Mouse (Mus musculus) regulatory T cell (primary cell): ENCODE data around the gene Rtn2.

Experiments
- in situ Hi-C: fragments of 300-600 bp; cut with MboI, MseI; formaldehyde crosslinking; loops from one replicate; pipeline ENCODE4 v1.15.1; 2025; ENCODE audit warnings: high pct_unique_total_duplicates

The Rtn2 gene

GRCm38 (mm10) chr7:19268993-19269681, 13.3 kb upstream of the Rtn2 start:
- in situ Hi-C loops, result no loop called here

DNA sequence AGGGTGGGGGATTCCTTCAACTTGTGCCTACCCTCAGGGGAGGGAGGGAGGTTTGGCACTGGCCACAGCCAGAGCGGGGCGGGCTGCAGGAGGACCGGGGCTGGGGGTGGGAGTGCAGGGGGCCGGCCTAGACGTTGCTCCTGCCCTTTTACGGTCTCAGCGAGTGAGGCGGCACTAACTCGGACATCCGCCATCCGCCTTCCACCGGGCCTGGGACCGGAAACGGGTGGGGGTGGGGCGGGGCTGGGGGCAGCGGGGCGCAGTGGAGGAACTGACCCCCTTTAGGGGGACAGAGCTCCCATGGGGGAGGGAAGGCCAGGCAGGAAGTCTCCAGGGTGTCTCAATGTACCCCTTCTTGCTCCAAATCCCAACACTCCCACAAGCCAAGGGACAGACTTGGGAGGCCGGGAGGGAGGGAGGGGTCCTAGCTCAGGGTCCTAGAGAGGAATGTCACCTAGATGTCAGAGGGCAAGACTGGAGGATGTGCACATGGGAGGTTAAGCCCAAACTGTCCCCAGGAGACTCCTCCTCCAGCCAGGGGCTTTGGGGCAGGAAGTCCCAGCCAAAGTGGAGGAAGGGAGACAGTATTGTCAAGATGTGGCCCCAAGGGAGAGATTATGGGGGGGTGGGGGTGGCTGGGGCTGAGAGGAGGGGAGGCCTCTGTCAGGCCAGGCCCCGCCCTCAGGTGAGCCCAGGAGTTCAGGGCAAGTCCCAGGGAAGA, 12.5 kb upstream of the Rtn2 start:
- in situ Hi-C loops, result no loop called here

DNA sequence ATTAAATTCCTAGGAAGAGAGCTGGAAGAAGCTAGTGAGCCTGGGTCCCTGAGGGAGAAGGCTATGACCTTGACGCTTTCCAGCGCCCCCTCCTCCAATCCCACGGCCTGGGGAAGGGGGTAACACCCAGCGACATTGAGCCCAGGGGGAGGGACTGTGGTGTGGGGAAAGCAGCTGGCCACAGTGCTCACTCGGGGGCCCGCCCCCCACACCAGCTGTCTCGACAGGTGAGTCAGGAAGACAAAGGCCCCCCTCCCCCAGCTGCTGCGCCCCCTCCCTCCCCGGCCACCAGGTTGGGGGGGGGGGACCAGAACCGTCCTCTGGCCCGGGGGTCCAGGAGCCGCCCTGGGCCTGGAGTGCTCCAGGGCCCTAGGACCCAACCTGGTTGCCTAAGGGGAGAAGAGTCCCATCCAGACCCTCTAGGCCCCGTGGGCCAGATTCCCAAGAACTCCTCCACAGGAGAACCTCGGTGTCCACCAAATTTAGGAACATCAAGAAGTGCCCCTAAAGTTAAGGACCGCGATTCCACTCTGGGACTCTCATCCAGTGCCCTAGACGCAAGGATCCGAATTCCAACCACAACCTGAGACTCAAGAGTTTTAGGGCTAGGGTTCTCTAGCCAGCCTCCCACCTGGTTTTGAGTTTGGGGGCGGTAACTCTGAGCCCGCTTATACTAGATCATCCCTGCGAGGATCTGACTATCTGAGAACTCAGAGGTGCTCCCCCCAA, 11.8 kb upstream of the Rtn2 start:
- in situ Hi-C loops, result no loop called here

- in situ Hi-C loops, result no loop called here
Observed at GRCm38 (mm10) chr7:19271238-19272172, 10.9 kb upstream of the Rtn2 start, which contains the start of gene Vasp. Gene Vasp (minus strand): TSS chr7:19271817.

DNA sequence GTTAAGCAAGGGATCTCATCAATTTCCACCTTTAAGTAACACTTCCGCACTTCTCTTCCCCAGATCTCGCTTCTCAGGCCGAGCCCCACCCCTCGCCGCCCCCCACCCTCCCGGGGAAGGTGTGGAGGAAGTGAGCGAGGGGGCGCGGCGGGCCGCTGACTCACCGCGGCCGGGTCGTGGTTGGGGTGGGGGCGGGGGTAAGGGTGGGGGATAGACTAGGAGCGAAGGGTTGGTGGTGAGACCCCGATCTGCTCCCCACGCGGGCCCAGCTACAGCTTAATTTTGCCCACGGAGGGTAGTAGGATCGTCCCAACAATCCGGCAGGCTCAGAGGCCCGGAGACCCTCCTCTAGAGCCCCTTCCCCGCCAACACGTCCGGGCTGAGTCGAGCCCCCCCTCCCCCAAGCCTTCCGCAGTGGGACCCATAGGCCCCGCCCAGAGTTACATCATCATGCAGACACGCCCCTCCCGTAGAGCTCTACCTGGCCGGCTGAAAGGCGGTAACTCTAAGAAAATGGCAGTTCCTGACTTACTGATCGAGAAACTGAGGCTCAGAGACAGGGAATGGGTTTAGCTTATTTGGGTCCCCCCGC, 10.2 kb upstream of the Rtn2 start:
- in situ Hi-C loops, result no loop called here

DNA sequence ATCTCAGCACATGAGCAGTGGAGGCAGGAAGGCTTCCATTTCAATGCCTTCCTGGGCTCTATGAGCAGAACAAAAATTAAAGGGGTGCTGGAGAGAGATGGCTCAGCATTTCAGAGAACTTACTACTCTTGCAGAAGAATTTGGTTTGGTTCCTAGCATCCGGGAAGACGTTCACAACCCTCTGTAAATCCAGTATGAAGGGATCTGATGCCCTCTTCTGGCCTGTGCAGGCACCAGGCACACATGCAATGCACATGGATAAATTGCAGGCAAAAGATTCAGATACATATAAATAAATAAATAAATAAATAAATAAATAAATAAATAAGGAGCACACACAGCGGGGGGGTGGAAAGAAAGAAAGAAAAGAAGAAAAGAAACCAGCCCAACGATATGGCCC, 6.2 kb upstream of the Rtn2 start:
- in situ Hi-C loops, result no loop called here

DNA sequence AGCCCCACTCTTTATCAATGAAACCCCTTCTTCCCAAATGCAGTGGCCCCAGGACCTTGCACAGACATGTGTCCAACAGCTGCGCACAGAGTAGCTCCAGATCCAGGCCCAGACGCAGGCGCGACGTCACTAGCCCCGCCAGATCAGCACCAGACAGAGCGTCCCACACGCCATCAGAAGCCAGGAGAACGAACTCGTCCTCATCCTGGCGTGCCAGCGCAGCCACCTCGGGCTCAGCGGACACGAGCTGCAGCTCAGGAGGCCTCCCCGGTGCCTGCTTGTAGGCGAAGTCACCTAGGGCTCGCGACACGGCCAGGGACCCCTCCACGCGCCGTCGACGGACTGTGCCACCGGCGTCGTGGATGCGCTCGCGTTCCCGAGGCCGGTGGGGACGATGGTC, 3.4 kb upstream of the Rtn2 start:
- in situ Hi-C loops, result no loop called here

GRCm38 (mm10) chr7:19279581-19280114, 2.8 kb upstream of the Rtn2 start, which contains the start of gene Ppm1n:
Gene Ppm1n (minus strand): TSS chr7:19280064.
- in situ Hi-C loops, result loop anchor here (5.0 kb wide), 2 partner anchors 37 to 92 kb away; no protein-coding TSS in a partner anchor

GRCm38 (mm10) chr7:19281680-19282304, 632 bp upstream of the Rtn2 start:
- in situ Hi-C loops, result loop anchor here (5.0 kb wide), 2 partner anchors 39 to 94 kb away; no protein-coding TSS in a partner anchor

GRCm38 (mm10) chr7:19282791-19283405, 474 bp downstream of the Rtn2 start:
- in situ Hi-C loops, result loop anchor here (5.0 kb wide), 2 partner anchors 41 to 96 kb away; no protein-coding TSS in a partner anchor

GRCm38 (mm10) chr7:19283406-19283804, 981 bp downstream of the Rtn2 start:
- in situ Hi-C loops, result loop anchor here (5.0 kb wide), 2 partner anchors 41 to 96 kb away; no protein-coding TSS in a partner anchor

- in situ Hi-C loops, result loop anchor here (5.0 kb wide), 2 partner anchors 42 to 97 kb away; no protein-coding TSS in a partner anchor
Observed at GRCm38 (mm10) chr7:19284763-19285162, 2.3 kb downstream of the Rtn2 start.

- in situ Hi-C loops, result no loop called here
Observed at GRCm38 (mm10) chr7:19290969-19291596, 8.7 kb downstream of the Rtn2 start.

GRCm38 (mm10) chr7:19295503-19296185, 13.2 kb downstream of the Rtn2 start:
- in situ Hi-C loops, result no loop called here

GRCm38 (mm10) chr7:19297034-19297433, 14.6 kb downstream of the Rtn2 start:
- in situ Hi-C loops, result no loop called here

- in situ Hi-C loops, result no loop called here
Observed at GRCm38 (mm10) chr7:19297794-19298193, 15.4 kb downstream of the Rtn2 start.

DNA sequence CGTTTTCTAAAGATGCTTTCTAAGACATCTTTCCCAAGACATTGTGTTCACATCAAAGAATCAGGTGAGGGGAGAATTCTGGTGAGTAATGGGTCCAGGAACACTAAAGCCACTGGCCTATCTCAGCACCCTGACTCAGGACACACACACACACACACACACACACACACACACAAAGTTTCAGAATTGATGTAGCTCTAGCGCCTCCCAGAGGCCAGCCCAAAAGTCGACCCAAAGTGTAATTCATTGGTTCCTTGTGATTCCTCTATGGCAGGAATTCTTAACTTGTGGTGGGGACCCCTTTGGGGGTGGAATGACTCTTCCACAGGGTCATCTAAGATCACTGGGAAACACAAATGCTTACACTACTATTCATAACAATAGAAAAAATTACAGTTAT, 16.8 kb downstream of the Rtn2 start:
- in situ Hi-C loops, result no loop called here
